Mouse (Mus musculus): ENCODE results near the gene Tox3. TPM values are rescaled to one million over a fixed set of nuclear protein-coding genes. Genes with fewer than 3 reads are reported as not detected.

The Tox3 gene
- polyA plus RNA-seq, 1 experiment = 5.7 TPM

DNA sequence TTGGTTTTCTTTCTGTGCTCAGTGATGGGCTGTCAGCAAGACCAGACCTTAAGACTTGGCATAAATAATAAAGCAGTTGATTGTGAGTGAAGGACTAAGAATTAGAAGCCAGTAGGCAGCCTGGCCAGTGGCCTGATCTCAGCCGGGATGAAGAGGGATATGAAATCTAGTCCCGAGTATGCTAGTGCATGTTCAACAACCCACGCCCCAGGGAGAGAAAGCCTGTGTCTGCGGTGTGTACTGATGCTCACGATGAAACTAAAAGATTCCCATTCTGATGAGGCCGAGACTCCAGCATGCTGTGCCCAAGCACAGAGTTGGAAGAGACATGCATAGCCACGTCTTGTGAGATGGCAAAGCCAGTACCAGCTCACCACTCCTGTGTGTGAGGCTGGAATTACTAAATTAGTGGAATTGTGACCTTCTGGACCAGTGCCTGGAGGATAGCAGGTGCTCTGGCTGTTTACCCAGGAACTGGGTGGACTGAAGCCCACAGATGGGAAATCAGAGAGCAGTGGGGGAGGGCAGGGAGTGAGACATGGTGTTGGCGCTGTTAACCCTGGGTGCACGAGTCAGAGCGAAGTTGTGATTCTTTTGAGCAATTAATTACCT is 23.6 kb upstream of the Tox3 start:
- no peak overlapping the region for H3K27ac ChIP-seq (ENCODE audit: insufficient read depth, low read length)
- no peak overlapping the region for H3K9ac ChIP-seq (ENCODE audit: low read depth, poor library complexity, severe bottlenecking)
- H3K36me3 ChIP-seq (ENCODE audit: control insufficient read depth, insufficient read depth, low read length, poor library complexity, severe bottlenecking) = no peaks in the 10 kb centered on the region
- H3K4me3 ChIP-seq (ENCODE audit: low read depth, low read length) = no peak overlapping the region
- H3K9me3 ChIP-seq (replicated peaks; ENCODE audit: control insufficient read depth, insufficient read depth, low read length, poor library complexity, severe bottlenecking) = no peaks in the 10 kb centered on the region
- H3K4me1 ChIP-seq (ENCODE audit: control insufficient read depth, insufficient read depth, low read length) = no peaks in the 10 kb centered on the region
- H3K27me3 ChIP-seq (ENCODE audit: control insufficient read depth, insufficient read depth, low read length, poor library complexity, severe bottlenecking) = no peaks in the 10 kb centered on the region
- TF ChIP-seq POLR2A (IDR thresholded peaks at IDR 0.05; ENCODE audit: insufficient read depth, low read length) (no peak), CTCF (IDR thresholded peaks at IDR 0.05; ENCODE audit: low read depth, low read length) (no peak), EP300 (IDR thresholded peaks at IDR 0.05; ENCODE audit: insufficient read depth, low read depth, low read length) (no peak)

DNA sequence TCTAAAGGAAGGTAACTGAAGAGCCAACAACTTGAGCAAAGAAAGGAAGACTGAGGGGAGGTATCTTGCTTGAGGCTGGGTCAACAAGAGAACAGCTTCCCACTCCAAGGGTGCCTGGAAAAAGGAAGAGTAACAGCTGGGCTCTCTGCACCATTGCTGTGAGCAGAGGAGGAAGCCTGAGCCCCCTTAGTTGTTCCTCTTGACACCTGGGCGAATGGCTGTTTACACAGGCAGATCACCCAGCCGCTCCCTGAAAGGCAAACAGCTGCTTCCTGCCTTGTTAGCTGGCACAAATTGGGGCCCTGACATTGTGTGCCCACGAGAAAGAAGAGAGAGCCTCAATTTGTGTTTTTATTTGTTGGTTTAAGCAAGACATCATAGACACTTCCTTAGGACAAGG is 21.7 kb upstream of the Tox3 start:
- no peaks in the 10 kb centered on the region for H3K36me3 ChIP-seq (ENCODE audit: control insufficient read depth, insufficient read depth, low read length, poor library complexity, severe bottlenecking)
- H3K4me1 ChIP-seq (ENCODE audit: control insufficient read depth, insufficient read depth, low read length) = no peaks in the 10 kb centered on the region
- H3K4me3 ChIP-seq (ENCODE audit: low read depth, low read length) = no peak overlapping the region
- no peaks in the 10 kb centered on the region for H3K9me3 ChIP-seq (replicated peaks; ENCODE audit: control insufficient read depth, insufficient read depth, low read length, poor library complexity, severe bottlenecking)
- H3K27me3 ChIP-seq (ENCODE audit: control insufficient read depth, insufficient read depth, low read length, poor library complexity, severe bottlenecking) = no peaks in the 10 kb centered on the region
- TF ChIP-seq POLR2A (IDR thresholded peaks at IDR 0.05; ENCODE audit: insufficient read depth, low read length) (no peak), CTCF (IDR thresholded peaks at IDR 0.05; ENCODE audit: low read depth, low read length) (no peak), EP300 (IDR thresholded peaks at IDR 0.05; ENCODE audit: insufficient read depth, low read depth, low read length) (no peak)
- no peak overlapping the region for H3K9ac ChIP-seq (ENCODE audit: low read depth, poor library complexity, severe bottlenecking)
- H3K27ac ChIP-seq (ENCODE audit: insufficient read depth, low read length) = no peak overlapping the region

DNA sequence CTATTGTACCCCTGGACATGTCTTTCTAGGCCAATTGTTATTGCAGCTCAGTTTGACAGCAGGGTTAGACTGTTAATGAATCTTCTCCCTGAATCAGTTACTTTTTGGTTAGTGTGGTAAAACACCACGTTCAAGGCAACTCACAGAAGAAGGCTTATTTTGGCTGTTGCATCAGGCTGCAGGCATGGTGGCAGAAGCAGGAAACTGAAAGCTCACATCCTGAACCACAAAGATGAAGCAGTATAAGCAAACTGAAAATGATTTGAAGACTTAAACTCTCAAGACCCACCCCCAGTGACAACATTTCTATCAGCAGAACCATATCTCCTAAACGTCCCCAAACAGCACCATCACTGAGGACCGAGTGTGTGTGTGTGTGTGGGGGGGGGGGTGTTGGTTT is 8.6 kb upstream of the Tox3 start:
- no peak overlapping the region for H3K27ac ChIP-seq (ENCODE audit: insufficient read depth, low read length)
- H3K9me3 ChIP-seq (replicated peaks; ENCODE audit: control insufficient read depth, insufficient read depth, low read length, poor library complexity, severe bottlenecking) = no peaks in the 10 kb centered on the region
- TF ChIP-seq CTCF (IDR thresholded peaks at IDR 0.05; ENCODE audit: low read depth, low read length) (no peak), EP300 (IDR thresholded peaks at IDR 0.05; ENCODE audit: insufficient read depth, low read depth, low read length) (no peak), POLR2A (IDR thresholded peaks at IDR 0.05; ENCODE audit: insufficient read depth, low read length) (no peak)
- H3K9ac ChIP-seq (ENCODE audit: low read depth, poor library complexity, severe bottlenecking) = no peak overlapping the region
- no peak overlapping the region for H3K4me3 ChIP-seq (ENCODE audit: low read depth, low read length)
- H3K4me1 ChIP-seq (ENCODE audit: control insufficient read depth, insufficient read depth, low read length) = no peaks in the 10 kb centered on the region
- no peaks in the 10 kb centered on the region for H3K36me3 ChIP-seq (ENCODE audit: control insufficient read depth, insufficient read depth, low read length, poor library complexity, severe bottlenecking)
- H3K27me3 ChIP-seq (ENCODE audit: control insufficient read depth, insufficient read depth, low read length, poor library complexity, severe bottlenecking) = no peaks in the 10 kb centered on the region

DNA sequence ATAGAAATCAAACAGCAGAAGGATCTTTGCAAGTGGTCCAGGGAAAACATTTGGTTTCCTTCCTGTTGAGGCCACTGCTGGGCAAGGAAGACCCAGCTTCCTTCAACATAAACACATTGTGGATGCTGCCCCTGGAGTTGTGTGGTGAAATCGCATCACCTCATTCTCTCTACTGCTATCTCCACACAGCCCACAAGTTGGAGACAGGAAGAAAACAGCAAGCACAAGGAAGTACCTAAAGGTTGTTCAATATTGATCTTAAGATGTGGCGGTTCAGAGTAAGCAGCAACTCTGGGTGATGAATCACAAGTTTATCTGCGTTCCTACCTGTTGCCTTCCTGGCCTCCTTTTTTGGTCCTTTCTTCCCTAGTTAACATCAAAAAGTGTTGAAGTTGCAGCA is 6.6 kb upstream of the Tox3 start:
- no peak overlapping the region for H3K27ac ChIP-seq (ENCODE audit: insufficient read depth, low read length)
- H3K36me3 ChIP-seq (ENCODE audit: control insufficient read depth, insufficient read depth, low read length, poor library complexity, severe bottlenecking) = no peaks in the 10 kb centered on the region
- H3K9ac ChIP-seq (ENCODE audit: low read depth, poor library complexity, severe bottlenecking) = no peak overlapping the region
- H3K27me3 ChIP-seq (ENCODE audit: control insufficient read depth, insufficient read depth, low read length, poor library complexity, severe bottlenecking) = no peaks in the 10 kb centered on the region
- H3K4me3 ChIP-seq (ENCODE audit: low read depth, low read length) = no peak overlapping the region
- H3K4me1 ChIP-seq (ENCODE audit: control insufficient read depth, insufficient read depth, low read length) = no peaks in the 10 kb centered on the region
- TF ChIP-seq POLR2A (IDR thresholded peaks at IDR 0.05; ENCODE audit: insufficient read depth, low read length) (no peak), EP300 (IDR thresholded peaks at IDR 0.05; ENCODE audit: insufficient read depth, low read depth, low read length) (no peak), CTCF (IDR thresholded peaks at IDR 0.05; ENCODE audit: low read depth, low read length) (no peak)
- H3K9me3 ChIP-seq (replicated peaks; ENCODE audit: control insufficient read depth, insufficient read depth, low read length, poor library complexity, severe bottlenecking) = no peaks in the 10 kb centered on the region

DNA sequence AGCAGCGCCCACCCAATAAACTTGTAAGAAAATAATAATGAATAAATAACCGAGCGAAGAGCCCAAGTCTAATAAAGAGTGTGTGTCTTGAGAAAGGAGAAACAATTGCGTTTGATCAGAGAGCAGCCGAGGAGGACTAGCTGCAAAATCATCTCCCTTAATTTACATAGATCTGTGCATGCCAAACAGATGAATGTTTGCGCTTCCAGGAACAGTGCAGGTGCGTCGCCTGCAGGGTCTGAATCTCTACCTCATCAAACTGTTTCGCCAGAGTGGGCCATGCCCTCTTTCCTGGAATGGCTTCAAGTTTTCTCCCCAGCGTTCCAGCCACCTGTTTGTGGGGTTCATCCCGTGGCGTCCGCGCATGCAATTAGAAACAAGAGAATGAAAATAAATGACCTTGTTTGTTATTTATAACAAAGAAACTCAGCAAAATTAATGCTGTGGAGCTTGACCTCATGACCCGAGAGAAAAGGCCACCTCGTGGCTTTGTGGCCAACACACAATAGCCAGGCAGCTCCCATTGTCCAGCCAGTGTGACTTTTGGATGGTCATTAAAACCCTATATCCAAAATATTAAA is 5.9 kb upstream of the Tox3 start:
- no peak overlapping the region for H3K27ac ChIP-seq (ENCODE audit: insufficient read depth, low read length)
- no peak for TF ChIP-seq POLR2A (IDR thresholded peaks at IDR 0.05; ENCODE audit: insufficient read depth, low read length)
- TF ChIP-seq CTCF (IDR thresholded peaks at IDR 0.05; ENCODE audit: low read depth, low read length) = no peak
- no peak for TF ChIP-seq EP300 (IDR thresholded peaks at IDR 0.05; ENCODE audit: insufficient read depth, low read depth, low read length)
- H3K27me3 ChIP-seq (ENCODE audit: control insufficient read depth, insufficient read depth, low read length, poor library complexity, severe bottlenecking) = no peaks in the 10 kb centered on the region
- no peaks in the 10 kb centered on the region for H3K9me3 ChIP-seq (replicated peaks; ENCODE audit: control insufficient read depth, insufficient read depth, low read length, poor library complexity, severe bottlenecking)
- H3K36me3 ChIP-seq (ENCODE audit: control insufficient read depth, insufficient read depth, low read length, poor library complexity, severe bottlenecking) = no peaks in the 10 kb centered on the region
- H3K4me3 ChIP-seq (ENCODE audit: low read depth, low read length) = no peak overlapping the region
- H3K9ac ChIP-seq (ENCODE audit: low read depth, poor library complexity, severe bottlenecking) = no peak overlapping the region
- no peaks in the 10 kb centered on the region for H3K4me1 ChIP-seq (ENCODE audit: control insufficient read depth, insufficient read depth, low read length)

DNA sequence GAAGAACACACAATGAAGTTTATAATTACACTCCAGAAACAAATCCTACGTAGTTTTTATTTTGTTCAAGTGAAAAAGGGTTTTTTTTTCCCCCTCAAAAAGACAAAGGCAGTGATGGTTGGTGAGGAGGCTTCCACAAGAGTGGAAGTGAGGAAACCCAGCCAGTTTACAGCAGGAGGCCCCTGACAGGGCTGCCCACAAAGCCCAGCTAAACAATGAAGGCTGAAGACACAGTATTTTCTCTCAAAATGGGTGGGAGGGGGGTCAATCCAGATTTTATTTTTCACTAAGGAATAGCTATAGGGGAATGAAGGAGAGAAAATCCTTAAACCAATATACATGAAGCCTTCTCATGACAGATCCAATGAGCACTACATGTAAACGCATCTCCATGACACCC is 5.4 kb upstream of the Tox3 start:
- Histone ChIP-seq H3K4me1 (ENCODE audit: control insufficient read depth, insufficient read depth, low read length) (no peaks in the 10 kb centered on the region), H3K36me3 (ENCODE audit: control insufficient read depth, insufficient read depth, low read length, poor library complexity, severe bottlenecking) (no peaks in the 10 kb centered on the region), H3K9me3 (replicated peaks; ENCODE audit: control insufficient read depth, insufficient read depth, low read length, poor library complexity, severe bottlenecking) (no peaks in the 10 kb centered on the region), H3K9ac (ENCODE audit: low read depth, poor library complexity, severe bottlenecking) (no peak overlapping the region), H3K4me3 (ENCODE audit: low read depth, low read length) (no peak overlapping the region), H3K27ac (ENCODE audit: insufficient read depth, low read length) (no peak overlapping the region), H3K27me3 (ENCODE audit: control insufficient read depth, insufficient read depth, low read length, poor library complexity, severe bottlenecking) (peaks cover 2% of the 10 kb centered on the region; the same call in 1 of the 2 replicates)
- TF ChIP-seq CTCF (IDR thresholded peaks at IDR 0.05; ENCODE audit: low read depth, low read length) (no peak), EP300 (IDR thresholded peaks at IDR 0.05; ENCODE audit: insufficient read depth, low read depth, low read length) (no peak), POLR2A (IDR thresholded peaks at IDR 0.05; ENCODE audit: insufficient read depth, low read length) (no peak)

Data from ES-Bruce4 (cell line).